Mouse (Mus musculus): ENCODE results near the gene P2rx3. TPM values are rescaled to one million over a fixed set of nuclear protein-coding genes. Genes with fewer than 3 reads are reported as not detected.

Gene P2rx3
- polyA plus RNA-seq, 1 experiment, result 53.1 TPM

GRCm38 (mm10) chr2:85027281-85027680, 10.0 kb downstream of the P2rx3 start:
- no peak overlapping the region for H3K4me3 ChIP-seq
- H3K4me2 ChIP-seq (ENCODE audit: low read depth), result no peak overlapping the region
- no peaks in the 10 kb centered on the region for H3K36me3 ChIP-seq (ENCODE audit: control insufficient read depth, insufficient read depth)
- H3K27me3 ChIP-seq (ENCODE audit: control insufficient read depth, insufficient read depth, insufficient read length), result peaks cover 21% of the 10 kb centered on the region
- TF ChIP-seq CEBPB (IDR thresholded peaks at IDR 0.05; ENCODE audit: insufficient read depth, poor library complexity, severe bottlenecking), result no peak
- no peak for TF ChIP-seq USF1 (IDR thresholded peaks at IDR 0.05; ENCODE audit: low read depth)
- TF ChIP-seq MAX (IDR thresholded peaks at IDR 0.05; ENCODE audit: low read depth), result no peak
- no peak for TF ChIP-seq SRF (IDR thresholded peaks at IDR 0.05; ENCODE audit: control insufficient read depth, insufficient read length, low read depth)
- TF ChIP-seq POLR2AphosphoS2 (IDR thresholded peaks at IDR 0.05; ENCODE audit: insufficient read length, low read depth), result no peak
- TF ChIP-seq E2F4 (IDR thresholded peaks at IDR 0.05; ENCODE audit: insufficient read depth), result no peak
- no peak for TF ChIP-seq POLR2A (IDR thresholded peaks at IDR 0.05; ENCODE audit: insufficient read length, low read depth)
- no peak for TF ChIP-seq MYOD1 (IDR thresholded peaks at IDR 0.05; ENCODE audit: control insufficient read depth in 1 of 3, insufficient read length in 2 of 3, low read depth in 2 of 3)
- no peak for TF ChIP-seq MYOG (IDR thresholded peaks at IDR 0.05; ENCODE audit: control insufficient read depth in 1 of 3, insufficient read depth in 1 of 3, insufficient read length in 2 of 3, low read depth in 2 of 3)
- no peak for TF ChIP-seq TCF12 (IDR thresholded peaks at IDR 0.05; ENCODE audit: insufficient read depth, poor library complexity, severe bottlenecking)
- TF ChIP-seq TCF3 (IDR thresholded peaks at IDR 0.05; ENCODE audit: insufficient read length, low read depth), result no peak
- TF ChIP-seq REST (IDR thresholded peaks at IDR 0.05; ENCODE audit: insufficient read depth, insufficient read length), result no peak
- no peaks in the 10 kb centered on the region for H3K79me2 ChIP-seq (ENCODE audit: control insufficient read depth, insufficient read depth)
- H3ac ChIP-seq (ENCODE audit: control insufficient read depth, insufficient read length), result no peak overlapping the region

DNA sequence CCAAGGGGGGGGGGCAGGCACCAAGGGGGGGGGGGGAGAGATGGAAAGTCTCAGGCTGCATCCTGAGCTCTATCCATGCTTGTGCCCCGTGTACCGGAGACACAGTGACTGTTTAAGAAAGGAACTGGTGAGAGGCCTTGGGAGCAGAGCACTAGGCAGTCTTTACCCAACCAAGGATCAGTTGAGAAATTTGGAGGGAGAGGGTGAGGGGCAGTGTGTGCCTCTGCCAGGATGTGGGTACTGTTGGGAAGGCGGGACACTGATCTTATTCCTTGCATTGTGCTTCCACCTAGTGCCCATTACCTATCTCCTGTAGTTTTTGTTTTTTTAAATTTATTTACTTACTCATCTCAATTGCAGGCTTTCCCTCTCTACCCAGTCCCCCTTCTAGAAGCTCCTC, 11.1 kb downstream of the P2rx3 start:
- Histone ChIP-seq H3K79me2 (ENCODE audit: control insufficient read depth, insufficient read depth) (no peaks in the 10 kb centered on the region), H3K4me2 (ENCODE audit: low read depth) (no peak overlapping the region), H3K4me3 (no peak overlapping the region), H3K27me3 (ENCODE audit: control insufficient read depth, insufficient read depth, insufficient read length) (peaks cover 25% of the 10 kb centered on the region), H3ac (ENCODE audit: control insufficient read depth, insufficient read length) (no peak overlapping the region), H3K36me3 (ENCODE audit: control insufficient read depth, insufficient read depth) (no peaks in the 10 kb centered on the region)
- TF ChIP-seq MYOD1 (IDR thresholded peaks at IDR 0.05; ENCODE audit: control insufficient read depth in 1 of 3, insufficient read length in 2 of 3, low read depth in 2 of 3) (no peak), REST (IDR thresholded peaks at IDR 0.05; ENCODE audit: insufficient read depth, insufficient read length) (no peak), USF1 (IDR thresholded peaks at IDR 0.05; ENCODE audit: low read depth) (no peak), MAX (IDR thresholded peaks at IDR 0.05; ENCODE audit: low read depth) (no peak), E2F4 (IDR thresholded peaks at IDR 0.05; ENCODE audit: insufficient read depth) (no peak), TCF12 (IDR thresholded peaks at IDR 0.05; ENCODE audit: insufficient read depth, poor library complexity, severe bottlenecking) (no peak), MYOG (IDR thresholded peaks at IDR 0.05; ENCODE audit: control insufficient read depth in 1 of 3, insufficient read depth in 1 of 3, insufficient read length in 2 of 3, low read depth in 2 of 3) (no peak), CEBPB (IDR thresholded peaks at IDR 0.05; ENCODE audit: insufficient read depth, poor library complexity, severe bottlenecking) (no peak), POLR2AphosphoS2 (IDR thresholded peaks at IDR 0.05; ENCODE audit: insufficient read length, low read depth) (no peak), POLR2A (IDR thresholded peaks at IDR 0.05; ENCODE audit: insufficient read length, low read depth) (no peak), TCF3 (IDR thresholded peaks at IDR 0.05; ENCODE audit: insufficient read length, low read depth) (no peak), SRF (IDR thresholded peaks at IDR 0.05; ENCODE audit: control insufficient read depth, insufficient read length, low read depth) (no peak)

DNA sequence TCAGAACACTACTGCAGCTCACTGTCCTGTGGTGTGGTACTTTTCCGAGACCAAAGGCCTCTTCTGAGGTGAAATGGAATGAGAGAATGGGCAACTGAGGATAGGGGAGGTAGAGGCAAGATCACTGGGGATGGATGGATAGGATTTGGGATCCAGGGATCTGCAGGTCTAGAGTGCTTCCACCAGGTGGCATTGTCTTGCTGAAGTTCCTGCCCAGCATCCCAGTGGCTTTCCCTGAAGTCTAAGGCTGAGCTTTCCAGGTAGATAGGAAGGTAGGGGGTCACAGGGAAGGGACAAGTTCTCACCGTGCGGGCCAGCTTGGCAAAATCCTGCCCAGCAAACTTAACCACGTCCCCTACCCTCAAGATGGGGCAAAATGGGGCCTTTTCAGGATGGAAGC, 15.2 kb downstream of the P2rx3 start:
- Histone ChIP-seq H3K79me2 (ENCODE audit: control insufficient read depth, insufficient read depth) (no peaks in the 10 kb centered on the region), H3K36me3 (ENCODE audit: control insufficient read depth, insufficient read depth) (no peaks in the 10 kb centered on the region), H3K4me2 (ENCODE audit: low read depth) (no peak overlapping the region), H3ac (ENCODE audit: control insufficient read depth, insufficient read length) (no peak overlapping the region), H3K27me3 (ENCODE audit: control insufficient read depth, insufficient read depth, insufficient read length) (peaks cover 25% of the 10 kb centered on the region), H3K4me3 (no peak overlapping the region)
- TF ChIP-seq E2F4 (IDR thresholded peaks at IDR 0.05; ENCODE audit: insufficient read depth), result no peak
- TF ChIP-seq TCF12 (IDR thresholded peaks at IDR 0.05; ENCODE audit: insufficient read depth, poor library complexity, severe bottlenecking), result no peak
- TF ChIP-seq USF1 (IDR thresholded peaks at IDR 0.05; ENCODE audit: low read depth), result no peak
- TF ChIP-seq REST (IDR thresholded peaks at IDR 0.05; ENCODE audit: insufficient read depth, insufficient read length), result no peak
- TF ChIP-seq MYOD1 (IDR thresholded peaks at IDR 0.05; ENCODE audit: control insufficient read depth in 1 of 3, insufficient read length in 2 of 3, low read depth in 2 of 3), result no peak
- TF ChIP-seq POLR2AphosphoS2 (IDR thresholded peaks at IDR 0.05; ENCODE audit: insufficient read length, low read depth), result no peak
- TF ChIP-seq SRF (IDR thresholded peaks at IDR 0.05; ENCODE audit: control insufficient read depth, insufficient read length, low read depth), result no peak
- TF ChIP-seq TCF3 (IDR thresholded peaks at IDR 0.05; ENCODE audit: insufficient read length, low read depth), result no peak
- no peak for TF ChIP-seq MAX (IDR thresholded peaks at IDR 0.05; ENCODE audit: low read depth)
- no peak for TF ChIP-seq CEBPB (IDR thresholded peaks at IDR 0.05; ENCODE audit: insufficient read depth, poor library complexity, severe bottlenecking)

DNA sequence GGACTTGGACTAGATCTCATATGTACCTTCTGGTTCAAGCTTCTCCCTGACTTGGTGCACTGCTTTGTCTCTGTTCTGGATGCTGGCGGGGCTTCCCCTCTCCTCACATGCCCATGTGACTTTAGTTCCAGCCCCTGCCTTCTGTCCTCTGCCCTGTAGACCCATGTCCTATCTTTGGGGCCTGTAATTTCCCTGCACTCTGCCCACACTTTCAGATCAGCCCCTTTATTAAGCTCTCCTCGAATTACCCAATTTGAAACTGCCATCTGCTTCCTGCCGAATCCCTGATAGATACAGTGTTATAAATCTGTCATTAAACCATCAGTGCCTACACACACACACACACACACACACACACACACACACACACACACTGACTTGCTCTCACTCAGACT, 22.7 kb downstream of the P2rx3 start:
- no peak overlapping the region for H3K4me2 ChIP-seq (ENCODE audit: low read depth)
- H3K36me3 ChIP-seq (ENCODE audit: control insufficient read depth, insufficient read depth), result no peaks in the 10 kb centered on the region
- no peaks in the 10 kb centered on the region for H3K79me2 ChIP-seq (ENCODE audit: control insufficient read depth, insufficient read depth)
- H3ac ChIP-seq (ENCODE audit: control insufficient read depth, insufficient read length), result no peak overlapping the region
- TF ChIP-seq TCF3 (IDR thresholded peaks at IDR 0.05; ENCODE audit: insufficient read length, low read depth) (no peak), SRF (IDR thresholded peaks at IDR 0.05; ENCODE audit: control insufficient read depth, insufficient read length, low read depth) (no peak), MYOG (IDR thresholded peaks at IDR 0.05; ENCODE audit: control insufficient read depth in 1 of 3, insufficient read depth in 1 of 3, insufficient read length in 2 of 3, low read depth in 2 of 3) (no peak), REST (IDR thresholded peaks at IDR 0.05; ENCODE audit: insufficient read depth, insufficient read length) (no peak), MAX (IDR thresholded peaks at IDR 0.05; ENCODE audit: low read depth) (no peak), E2F4 (IDR thresholded peaks at IDR 0.05; ENCODE audit: insufficient read depth) (no peak), USF1 (IDR thresholded peaks at IDR 0.05; ENCODE audit: low read depth) (no peak), TCF12 (IDR thresholded peaks at IDR 0.05; ENCODE audit: insufficient read depth, poor library complexity, severe bottlenecking) (no peak), POLR2A (IDR thresholded peaks at IDR 0.05; ENCODE audit: insufficient read length, low read depth) (no peak), CEBPB (IDR thresholded peaks at IDR 0.05; ENCODE audit: insufficient read depth, poor library complexity, severe bottlenecking) (no peak), POLR2AphosphoS2 (IDR thresholded peaks at IDR 0.05; ENCODE audit: insufficient read length, low read depth) (no peak), MYOD1 (IDR thresholded peaks at IDR 0.05; ENCODE audit: control insufficient read depth in 1 of 3, insufficient read length in 2 of 3, low read depth in 2 of 3) (no peak)
- no peaks in the 10 kb centered on the region for H3K27me3 ChIP-seq (ENCODE audit: control insufficient read depth, insufficient read depth, insufficient read length)
- no peak overlapping the region for H3K4me3 ChIP-seq
